Mouse (Mus musculus) Patski (cell line): ENCODE results near the gene Nsmce1. TPM values are rescaled to one million over a fixed set of nuclear protein-coding genes. Genes with fewer than 3 reads are reported as not detected.
A peak's percentile ranks its signal among the peaks of the same experiment; 100 is the strongest.
"Not testable (repeated sequence)": the region's sequence is repeated elsewhere in the genome, so short reads cannot be mapped to it uniquely, and the experiment has no call there.

Experiments
- ATAC-seq: fragments of 100-300 bp; one replicate; pipeline ENCODE4 v1.8.0; 2021
- CTCF ChIA-PET: fragments of 350-600 bp; sonication (Branson Sonifier 250); formaldehyde crosslinking; loops from one replicate; lab custom pipeline; 2022; ENCODE audit warnings: inconsistent platforms; lab: Charles Lee
- POLR2A ChIA-PET: fragments of 350-600 bp; sonication (Branson Sonifier 250); formaldehyde crosslinking; loops from one replicate; lab custom pipeline; 2022; ENCODE audit warnings: antibody characterized with exemption, inconsistent platforms; lab: Charles Lee
- DNase-seq: peaks from one replicate; pipeline ENCODE4 v3.0.0-alpha.2; 2011; ENCODE audit warnings: low read depth, low spot score
- H3K27me3 ChIP-seq: fragments of 371-371 bp; one replicate; pipeline ENCODE4 v1.5.1; 2021
- CTCF ChIP-seq: fragments of 100-300 bp; IDR thresholded peaks from one replicate; pipeline ENCODE4 v1.5.1; 2021
- in situ Hi-C: fragments of 300-500 bp; cut with MboI; formaldehyde crosslinking; loops from 3 replicates; pipeline ENCODE4 v1.11.1; 2018; ENCODE audit warnings: low pct_unique_long_range_greater_than_20kb, mixed read lengths
- polyA plus RNA-seq: library from polyadenylated mRNA; unstranded; gene quantifications from one replicate; pipeline ENCODE4 v1.2.3, GENCODE M21; 2021

Gene Nsmce1
- polyA plus RNA-seq, 1 experiment from 2014 or later: 74.0 TPM

DNA sequence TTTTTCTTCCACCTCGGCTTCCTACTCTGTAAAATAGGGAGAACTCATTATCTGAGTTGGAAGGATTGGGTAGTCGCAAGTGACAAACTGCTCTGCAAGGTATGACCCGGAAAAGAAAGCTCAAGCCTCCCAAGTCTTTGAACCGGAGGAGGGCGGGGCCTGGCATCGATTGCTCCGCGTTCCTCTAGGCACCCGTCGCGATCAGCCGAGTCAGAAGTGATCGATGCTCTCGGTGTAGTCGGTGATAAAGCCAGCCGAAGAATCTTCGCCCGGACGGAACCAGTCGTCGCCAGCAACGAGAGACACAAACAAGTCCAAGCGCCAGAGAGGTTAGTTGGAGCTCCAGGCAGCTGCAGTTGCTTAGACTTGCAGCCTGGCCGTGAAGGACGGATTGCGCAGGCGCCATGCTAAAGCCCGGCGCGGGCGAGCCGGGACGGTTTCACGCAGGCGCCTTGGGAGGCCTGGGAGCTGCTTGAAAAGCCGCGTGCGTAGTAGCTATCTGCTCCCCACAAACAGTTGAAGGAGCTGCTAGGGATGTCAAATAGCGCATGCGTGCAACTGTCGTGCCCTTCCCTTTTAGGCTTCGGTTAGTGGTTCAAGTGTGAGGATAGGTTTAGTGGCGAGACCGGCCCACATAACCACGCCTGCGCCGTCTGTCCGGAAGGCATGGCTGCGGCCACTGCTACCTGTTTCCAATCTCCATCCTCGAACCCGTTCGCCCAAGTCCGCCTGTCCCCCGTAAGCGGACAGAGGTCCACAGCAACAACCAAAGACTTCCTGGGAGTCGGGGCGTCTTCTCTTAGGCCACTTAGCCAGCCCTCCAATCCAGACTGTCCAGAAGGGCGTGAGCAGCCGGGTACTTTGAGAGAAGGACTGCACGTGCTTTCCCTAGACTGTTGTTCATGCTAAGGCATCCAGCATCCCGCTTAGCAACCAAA is 46.7 kb downstream of the Nsmce1 start, which contains the start of gene Kdm8:
Kdm8 (plus strand) TSS at position 213 of the 938 bp plus-strand sequence.
- POLR2A ChIA-PET: no interaction called here
- peak; percentile 83 for ATAC-seq
- H3K27me3 ChIP-seq: no peaks in the 10 kb centered on the region
- CTCF ChIA-PET: interaction anchor here (1.3 kb wide), 1 partner anchor 15 kb away, joined by 5 read pairs; no protein-coding TSS in a partner anchor
- TF ChIP-seq CTCF: no peak
- peak; percentile 49 for DNase-seq
- in situ Hi-C loops: no loop called here

DNA sequence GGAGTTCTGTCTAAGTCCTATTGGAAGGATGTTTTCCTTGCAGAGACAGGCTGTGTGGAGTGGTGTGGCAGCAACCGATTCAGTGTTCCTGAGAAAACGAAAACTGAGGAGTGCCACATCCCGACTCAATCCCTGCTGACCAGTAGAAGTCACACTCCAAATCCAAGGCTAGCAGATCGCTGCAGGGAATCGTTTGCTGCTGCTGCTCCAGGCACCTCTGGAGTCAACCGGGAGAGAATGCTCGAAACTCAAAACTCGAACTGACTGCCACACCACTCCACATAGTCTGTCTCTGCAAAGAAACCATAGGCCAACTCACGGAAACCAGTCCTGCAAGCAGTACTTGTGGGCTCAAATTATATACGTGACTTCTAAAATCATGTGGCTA is 47.3 kb downstream of the Nsmce1 start:
- ChIA-PET CTCF (interaction anchor here (1.3 kb wide), 1 partner anchor 16 kb away, joined by 5 read pairs; no protein-coding TSS in a partner anchor), POLR2A (no interaction called here)
- DNase-seq (no peak), ATAC-seq (peak; percentile 3)
- no peaks in the 10 kb centered on the region for H3K27me3 ChIP-seq
- TF ChIP-seq CTCF: no peak
- in situ Hi-C loops: no loop called here

DNA sequence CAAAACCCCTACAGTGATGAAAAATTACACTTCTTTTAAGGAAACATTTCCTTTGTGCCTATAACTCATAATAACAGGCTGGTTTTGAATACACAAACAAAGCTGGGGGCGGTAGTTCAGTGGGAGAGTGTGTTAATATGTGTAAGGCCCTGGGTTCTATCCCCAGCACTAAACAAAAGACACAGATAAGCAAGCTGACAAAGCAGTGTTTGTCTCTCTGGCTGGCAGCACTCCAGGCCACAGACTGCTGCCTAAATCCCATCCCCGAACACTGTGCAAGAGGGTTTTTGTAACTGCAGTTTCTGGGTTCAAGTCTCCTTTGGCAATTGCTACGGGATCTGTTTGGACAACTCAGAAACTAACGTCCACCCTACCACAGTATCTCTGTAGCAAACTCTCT is 49.1 kb downstream of the Nsmce1 start:
- no peak for TF ChIP-seq CTCF
- POLR2A ChIA-PET: no interaction called here
- H3K27me3 ChIP-seq: no peaks in the 10 kb centered on the region
- ATAC-seq (no peak), DNase-seq (no peak)
- in situ Hi-C loops: no loop called here
- CTCF ChIA-PET: interaction anchor here (0.6 to 1.2 kb wide), 2 partner anchors 10 to 48 kb away, joined by 3 read pairs; no protein-coding TSS in a partner anchor

DNA sequence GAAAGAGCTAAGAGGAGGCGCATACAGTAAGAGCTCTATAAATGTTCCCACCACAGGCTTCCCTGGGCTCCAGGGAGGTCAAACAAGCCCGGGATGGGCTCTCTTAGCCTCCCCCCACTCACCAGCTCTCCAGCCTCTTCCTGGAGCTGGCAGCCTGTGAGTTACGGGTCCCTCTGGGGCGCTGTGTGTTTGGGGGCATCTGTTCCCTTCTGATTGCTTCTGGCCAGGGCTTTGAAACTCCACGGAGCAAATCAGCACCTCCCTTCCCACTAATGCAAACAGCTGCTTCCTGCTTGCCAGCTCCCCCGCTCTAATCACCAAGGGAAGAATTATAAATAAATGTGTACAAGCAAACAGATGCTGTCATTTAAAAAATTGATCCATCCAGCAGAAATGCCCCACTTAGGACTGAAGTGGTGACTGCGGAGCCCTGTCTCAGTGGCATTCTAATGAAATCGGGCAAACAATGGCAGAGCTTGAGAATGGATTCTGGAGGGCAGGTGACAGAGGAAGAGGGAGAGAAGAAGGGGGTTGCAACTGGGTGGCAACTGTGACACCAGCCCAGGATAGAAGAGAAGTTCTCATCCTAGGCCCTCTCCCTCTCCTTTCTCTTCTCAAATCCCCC is 56.6 kb downstream of the Nsmce1 start:
- POLR2A ChIA-PET: interaction anchor here (0.7 kb wide), 1 partner anchor 1411 kb away, joined by 3 read pairs; no protein-coding TSS in a partner anchor
- in situ Hi-C loops: no loop called here
- DNase-seq (no peak), ATAC-seq (no peak)
- CTCF ChIA-PET: no interaction called here
- H3K27me3 ChIP-seq: no peaks in the 10 kb centered on the region
- TF ChIP-seq CTCF: no peak

DNA sequence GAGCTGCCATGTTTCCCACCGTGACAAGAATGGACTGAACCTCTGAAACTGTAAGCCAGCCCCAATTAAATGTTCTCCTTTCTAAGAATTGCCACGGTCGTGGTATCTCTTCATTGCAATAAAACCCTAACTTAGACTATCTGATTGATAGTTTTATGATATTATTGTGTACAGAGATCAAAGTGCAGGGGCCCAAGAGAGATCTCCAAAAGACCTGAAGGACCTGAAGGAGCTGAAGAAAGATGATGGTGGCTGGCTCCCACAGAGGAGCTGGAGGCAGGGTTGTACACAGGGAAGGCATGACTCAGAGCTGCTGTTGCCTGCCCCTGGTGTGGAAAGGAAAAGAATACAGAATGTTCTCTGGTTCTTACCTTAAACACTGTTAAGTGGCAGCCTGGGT is 57.5 kb downstream of the Nsmce1 start:
- no peak for ATAC-seq
- in situ Hi-C loops: no loop called here
- H3K27me3 ChIP-seq: no peaks in the 10 kb centered on the region
- CTCF ChIA-PET: no interaction called here
- POLR2A ChIA-PET: no interaction called here
- TF ChIP-seq CTCF: no peak
- no peak for DNase-seq

DNA sequence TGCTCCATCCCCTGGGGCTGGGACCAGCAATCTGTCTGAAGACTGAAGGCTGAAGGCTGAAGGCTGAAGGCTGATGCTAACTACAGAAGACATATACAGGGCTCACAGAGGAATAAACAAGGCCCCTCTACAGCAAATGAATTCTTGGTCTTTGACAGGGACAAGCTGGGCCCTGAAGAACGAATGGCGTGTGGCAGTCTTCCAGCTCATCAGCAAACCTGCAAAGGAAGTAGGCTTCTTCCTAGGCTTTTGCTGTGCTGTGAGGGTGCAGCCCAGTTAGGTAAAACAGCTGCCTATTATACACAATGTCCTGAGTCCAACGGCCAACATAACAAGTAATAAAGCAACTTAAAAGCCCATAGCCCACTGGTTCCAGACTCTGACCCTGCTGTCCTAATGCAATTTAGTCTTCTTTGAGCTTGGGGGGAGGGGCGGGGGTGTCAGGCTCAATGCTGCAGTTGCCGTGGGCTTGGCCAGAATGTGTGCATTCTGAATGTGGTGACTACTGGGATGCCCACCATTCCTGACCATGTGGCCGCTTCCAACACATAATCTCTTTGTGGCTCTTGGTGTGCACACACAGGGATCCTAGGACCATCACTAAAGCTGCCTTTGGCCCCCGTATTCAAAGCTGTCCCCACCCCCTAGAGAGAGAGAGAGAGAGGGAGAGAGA is 61.1 kb downstream of the Nsmce1 start:
- POLR2A ChIA-PET: no interaction called here
- in situ Hi-C loops: no loop called here
- DNase-seq (no peak), ATAC-seq (no peak)
- H3K27me3 ChIP-seq: no peaks in the 10 kb centered on the region
- CTCF ChIA-PET: interaction anchor here (1.2 kb wide), 1 partner anchor 10 kb away, joined by 3 read pairs; no protein-coding TSS in a partner anchor
- TF ChIP-seq CTCF: no peak

DNA sequence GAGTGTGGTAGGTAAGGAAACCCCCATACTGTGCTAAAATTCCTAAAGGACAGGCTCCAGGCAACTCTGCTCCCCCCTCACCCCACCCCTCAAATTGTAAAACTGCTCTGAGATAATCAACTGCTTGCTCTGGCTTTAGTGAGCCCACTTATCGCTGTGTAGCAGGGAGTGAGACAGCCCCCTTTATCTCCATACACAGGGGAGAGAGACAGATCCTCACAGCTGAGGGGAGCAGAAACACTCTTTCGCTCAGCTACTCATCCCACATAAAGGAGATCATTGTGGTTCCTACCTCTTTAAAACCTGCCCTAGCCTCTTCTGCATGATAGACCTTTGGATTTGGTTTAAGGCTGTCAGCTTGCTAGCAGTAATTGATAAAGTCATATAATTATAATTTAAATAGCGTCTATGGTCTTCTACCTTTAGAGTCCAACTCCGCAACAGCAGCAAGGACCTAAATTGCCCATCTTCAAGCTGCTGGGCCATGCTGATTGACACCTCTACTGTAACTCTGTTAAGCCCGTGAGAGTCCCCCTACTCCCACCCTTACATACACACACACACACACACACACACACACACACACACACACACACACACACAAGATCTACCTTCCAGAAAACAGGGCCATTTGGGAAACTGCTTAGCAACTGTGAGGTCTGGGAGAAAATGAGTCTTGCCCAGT is 62.4 kb downstream of the Nsmce1 start:
- ATAC-seq, CTCF ChIA-PET, DNase-seq, in situ Hi-C loops, H3K27me3 ChIP-seq, POLR2A ChIA-PET: not testable (repeated sequence)

DNA sequence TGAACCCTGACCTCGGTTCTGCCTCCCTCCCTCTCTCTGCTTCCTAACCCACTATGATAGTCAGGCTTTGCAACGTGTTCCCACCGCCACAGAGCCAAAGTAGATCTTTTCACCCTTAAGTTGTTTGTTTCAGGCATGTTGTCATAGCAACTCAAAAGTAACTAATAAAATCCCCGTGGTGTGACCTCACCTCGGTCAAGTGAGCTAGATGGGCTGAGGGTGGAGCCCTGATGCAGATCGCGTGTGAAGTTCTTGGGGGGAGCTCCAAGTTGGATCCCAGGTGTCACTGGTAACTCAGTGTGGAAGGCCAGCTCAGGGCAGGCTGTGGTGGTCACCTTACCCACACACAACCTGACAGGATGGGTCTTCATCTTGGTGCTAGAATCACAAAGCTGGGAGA is 63.0 kb downstream of the Nsmce1 start:
- CTCF ChIA-PET: no interaction called here
- ATAC-seq: no peak
- no peak for DNase-seq
- in situ Hi-C loops: no loop called here
- no peak for TF ChIP-seq CTCF
- no peaks in the 10 kb centered on the region for H3K27me3 ChIP-seq
- POLR2A ChIA-PET: no interaction called here

DNA sequence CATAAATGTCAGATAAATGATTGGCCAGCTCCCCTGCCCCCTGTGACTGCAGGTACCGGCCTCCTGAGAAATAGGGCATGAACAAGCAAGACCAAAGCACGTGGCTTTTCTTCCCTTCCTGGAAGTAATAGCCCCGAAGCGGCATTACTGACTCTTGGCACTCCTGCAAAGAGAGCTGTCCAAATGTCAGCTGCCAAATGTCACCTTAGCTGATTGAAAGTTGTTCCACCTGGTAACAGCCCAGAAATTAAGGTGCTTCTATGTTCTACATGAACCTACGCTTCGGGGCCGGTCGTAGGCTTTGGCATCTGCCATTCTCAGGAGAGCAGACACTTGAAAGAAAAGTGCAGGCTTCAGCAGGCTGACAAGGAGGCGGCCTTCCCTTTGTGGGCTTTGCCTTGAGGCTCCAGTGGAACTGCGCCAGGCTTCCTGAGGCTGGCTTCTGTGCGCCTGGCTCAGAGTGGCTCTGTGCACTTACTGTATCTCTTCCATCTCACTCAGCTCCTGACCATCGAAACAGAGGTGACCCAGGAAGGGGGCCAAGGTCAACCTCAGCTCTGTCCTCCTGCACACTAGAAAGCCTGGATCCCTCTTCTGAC is 63.8 kb downstream of the Nsmce1 start:
- ATAC-seq: no peak
- in situ Hi-C loops: no loop called here
- ChIA-PET CTCF (no interaction called here), POLR2A (no interaction called here)
- H3K27me3 ChIP-seq: no peaks in the 10 kb centered on the region
- DNase-seq: no peak
- TF ChIP-seq CTCF: no peak
